Mouse (Mus musculus) frontal cortex, postnatal 10 days (tissue): ENCODE results near the gene Dhrs7.
"Not testable (repeated sequence)": the region's sequence is repeated elsewhere in the genome, so short reads cannot be mapped to it uniquely, and the experiment has no call there.

ENCODE experiments used
- DNase-seq, 2 experiments: peaks; one replicate each; pipeline ENCODE4 v3.0.0; 2022; ENCODE audit warnings: low spot score in 2 of 2, mixed read lengths in 1 of 2

Gene Dhrs7

DNA sequence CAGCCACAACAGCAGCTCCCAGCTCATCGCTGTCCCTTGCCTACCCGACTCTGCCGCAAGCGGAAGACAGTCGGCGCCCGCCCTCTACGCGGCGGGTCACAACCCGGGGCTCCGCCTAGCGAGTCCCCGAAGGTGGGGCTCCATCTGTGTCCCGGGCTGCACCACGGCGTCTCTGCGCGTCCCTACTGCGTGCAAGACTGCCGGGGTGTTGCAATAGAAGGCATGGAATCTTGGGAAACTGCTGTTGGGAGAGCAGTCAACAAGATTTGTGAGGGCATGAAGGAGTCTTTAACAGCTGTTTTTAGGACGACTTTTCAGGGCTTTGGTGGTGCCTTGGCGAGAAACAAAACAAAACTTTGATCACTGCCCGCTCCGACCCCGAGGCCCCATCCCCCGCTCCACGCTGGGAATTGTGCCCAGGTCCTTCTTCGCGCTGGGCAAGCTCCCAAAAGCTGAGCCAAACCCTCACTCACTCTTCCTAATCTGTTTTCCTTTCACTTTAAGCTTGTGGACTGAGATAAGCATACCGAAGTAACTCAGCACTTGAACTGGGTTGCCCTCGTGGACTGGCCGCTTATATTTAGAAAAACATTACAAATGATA, at the start of gene Dhrs7:
Gene Dhrs7, minus strand, starts transcription at position 175 of the 603 bp plus-strand sequence.
- peak; percentile 65 to 78 for DNase-seq

DNA sequence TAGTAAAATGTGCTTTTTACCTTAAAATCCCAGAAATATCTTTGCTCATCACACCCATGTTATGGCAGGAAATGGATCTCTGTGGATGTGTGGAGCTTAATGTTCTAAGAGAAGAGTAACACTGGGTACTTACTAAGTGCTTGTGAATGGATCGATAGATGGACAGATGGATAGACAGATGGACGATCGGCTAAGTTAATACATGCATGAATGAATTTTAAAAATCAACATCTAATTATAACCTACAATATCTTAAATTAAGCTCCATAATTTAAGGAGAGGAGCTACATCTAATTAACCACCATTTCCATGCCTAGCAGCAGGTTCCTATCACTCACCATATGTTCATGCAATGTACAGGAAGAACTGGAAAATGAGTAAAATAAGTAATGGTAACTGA, 45.3 kb upstream of the Dhrs7 start:
- DNase-seq, result no peak

DNA sequence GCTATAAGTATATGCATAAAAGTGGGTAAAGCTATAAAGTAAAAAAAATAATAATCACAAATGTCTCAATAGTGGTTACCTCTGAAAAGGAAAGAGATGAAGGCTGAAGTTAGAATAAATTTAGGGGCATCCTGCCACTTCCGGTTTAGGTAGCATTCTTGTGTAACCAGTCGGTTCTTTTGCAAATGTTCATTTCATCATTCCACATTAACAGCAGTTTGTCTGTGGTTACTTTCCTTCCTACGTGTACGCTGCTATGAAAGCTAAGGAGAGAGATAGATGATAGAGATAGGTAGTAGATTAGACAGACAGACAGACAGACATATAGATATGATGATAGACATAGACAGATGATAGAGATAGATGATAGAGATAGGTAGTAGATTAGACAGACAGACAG, 39.4 kb upstream of the Dhrs7 start:
- no peak for DNase-seq

DNA sequence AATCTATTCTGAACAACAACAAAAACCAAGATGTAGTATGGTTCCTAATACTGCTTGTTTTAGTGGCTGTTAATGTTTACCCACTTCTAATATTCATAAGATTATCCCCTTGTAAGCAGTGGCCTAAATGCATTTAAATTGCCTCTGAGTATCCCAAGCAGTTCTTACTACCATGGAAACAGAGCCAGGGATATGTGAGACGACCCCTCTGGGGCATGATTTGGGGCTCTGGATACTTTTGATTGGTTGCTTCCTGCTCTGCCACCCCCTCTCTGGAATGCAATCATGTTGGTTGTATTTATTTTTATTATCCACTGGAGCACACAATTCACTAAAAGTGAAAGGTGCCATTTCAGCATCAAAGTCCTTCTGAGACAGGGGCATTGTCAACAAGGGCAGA, 35.3 kb upstream of the Dhrs7 start:
- no peak for DNase-seq

DNA sequence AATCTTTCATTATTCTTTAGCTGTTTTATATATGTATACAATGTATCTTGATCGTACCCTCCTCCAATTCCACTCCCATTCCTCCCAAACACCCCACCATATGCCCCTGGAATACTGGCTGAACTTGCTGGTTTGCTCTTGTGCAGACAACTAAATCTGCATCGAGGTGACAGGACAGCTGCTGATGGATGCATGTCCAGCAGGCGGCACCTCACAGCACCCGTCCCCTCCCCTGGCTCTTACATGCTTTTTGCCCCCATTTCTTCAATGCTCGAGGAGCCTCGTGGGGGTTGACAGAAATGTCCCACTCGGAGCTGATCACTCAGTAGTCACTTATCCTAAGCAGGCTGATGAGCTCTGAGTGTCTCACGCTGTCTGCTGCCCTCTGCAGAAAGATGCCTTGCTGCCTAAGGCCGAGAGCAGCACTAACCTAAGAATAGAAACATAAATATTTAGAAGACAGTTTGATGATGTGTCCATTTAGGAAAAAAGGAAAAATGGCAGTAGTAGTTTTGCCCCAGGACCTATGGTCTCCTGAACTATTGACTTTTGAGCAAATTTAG, 30.3 kb upstream of the Dhrs7 start:
- DNase-seq, result no peak

DNA sequence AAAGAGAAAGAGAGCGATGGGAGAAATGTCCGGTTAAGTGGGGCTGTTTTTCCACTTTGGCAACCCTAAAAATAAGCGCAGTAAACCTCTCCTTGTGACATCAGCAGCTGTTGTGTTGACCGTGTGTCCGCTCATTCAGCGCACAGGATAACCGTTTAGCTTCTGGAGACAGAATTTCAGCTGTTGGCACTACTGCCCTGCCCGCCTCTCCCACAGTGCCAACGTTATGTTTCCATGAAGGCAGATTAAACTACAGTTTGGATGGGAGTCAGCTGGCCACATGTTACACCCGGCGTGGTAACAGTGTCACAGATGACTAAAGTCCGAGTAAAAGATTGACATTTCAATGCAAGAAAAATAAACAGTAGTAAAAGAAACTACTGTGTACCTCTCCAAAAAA, 29.7 kb upstream of the Dhrs7 start:
- DNase-seq, result no peak

DNA sequence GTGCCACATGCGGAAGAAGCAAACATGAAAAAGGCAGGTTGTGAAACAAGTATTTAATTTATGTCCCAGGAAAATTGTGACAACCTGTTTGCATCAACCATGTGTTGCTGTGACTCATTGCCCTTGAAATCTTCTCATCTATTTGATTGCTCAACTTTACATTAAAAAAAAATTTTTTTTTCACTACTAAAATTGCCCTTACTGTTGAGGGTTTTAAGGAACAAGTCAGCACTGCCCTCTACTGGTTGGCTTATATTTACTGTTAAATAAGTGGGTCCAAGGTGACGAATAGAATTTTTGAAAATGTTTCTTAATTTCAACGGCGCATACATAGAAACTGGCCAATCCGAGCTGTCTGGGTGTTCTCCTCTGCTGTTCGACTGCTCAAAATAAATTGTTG, 29.2 kb upstream of the Dhrs7 start:
- no peak for DNase-seq

DNA sequence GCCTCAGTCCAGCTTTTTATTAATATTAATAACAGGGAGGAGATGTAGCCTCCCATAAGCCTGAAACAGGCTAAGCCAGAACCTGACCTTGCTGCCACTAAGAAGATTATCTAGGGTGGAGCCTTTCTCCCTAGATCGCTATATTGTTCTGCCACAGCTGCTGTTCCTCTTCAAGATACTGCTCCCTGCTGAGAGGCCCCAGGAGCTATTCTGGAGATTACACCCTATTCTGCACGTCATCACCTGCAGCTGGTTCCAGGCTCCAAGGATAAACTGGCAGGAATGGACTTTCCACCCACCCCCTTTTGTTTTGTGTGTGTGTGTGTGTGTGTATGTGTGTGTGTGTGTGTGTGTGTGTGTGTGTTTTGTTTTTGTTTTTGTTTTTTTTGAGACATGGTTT, 23.6 kb upstream of the Dhrs7 start:
- DNase-seq, result not testable (repeated sequence)

DNA sequence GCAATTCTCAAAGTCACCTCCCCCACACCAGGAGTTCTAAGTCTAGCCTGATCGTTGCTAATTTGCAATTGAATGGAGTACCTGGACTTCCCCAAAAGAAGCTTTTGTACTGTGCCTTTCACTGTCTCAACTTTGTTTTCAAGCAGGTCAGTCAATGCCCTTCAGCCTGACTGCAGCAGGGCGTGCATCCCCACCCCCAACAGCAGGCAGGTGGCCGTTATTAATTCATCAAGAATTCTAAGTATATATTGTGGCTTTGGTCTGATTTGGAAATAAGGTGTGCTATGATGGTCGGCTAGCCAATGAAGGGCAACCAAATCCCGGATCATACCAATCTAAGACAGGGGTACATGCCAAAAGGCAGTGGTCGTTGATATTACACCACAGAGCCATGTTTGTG, 23.0 kb upstream of the Dhrs7 start:
- DNase-seq, result not testable (repeated sequence)

DNA sequence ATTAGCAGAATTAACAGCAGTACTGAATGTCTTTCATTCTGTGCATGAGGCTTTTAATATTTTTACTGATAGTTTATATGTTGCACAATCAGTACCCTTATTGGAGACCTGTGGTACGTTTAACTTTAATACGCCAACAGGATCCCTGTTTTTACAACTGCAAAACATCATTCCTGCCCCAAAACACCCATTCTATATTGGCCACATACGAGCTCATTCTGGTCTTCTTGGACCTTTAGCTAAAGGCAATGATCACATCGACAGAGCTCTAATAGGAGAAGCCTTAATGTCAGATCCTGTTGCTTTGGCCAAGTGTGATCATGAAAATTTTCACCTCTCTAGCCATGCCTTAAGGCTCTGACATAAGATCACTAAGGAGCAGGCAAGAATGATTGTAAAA, 21.9 kb upstream of the Dhrs7 start:
- DNase-seq, result not testable (repeated sequence)

DNA sequence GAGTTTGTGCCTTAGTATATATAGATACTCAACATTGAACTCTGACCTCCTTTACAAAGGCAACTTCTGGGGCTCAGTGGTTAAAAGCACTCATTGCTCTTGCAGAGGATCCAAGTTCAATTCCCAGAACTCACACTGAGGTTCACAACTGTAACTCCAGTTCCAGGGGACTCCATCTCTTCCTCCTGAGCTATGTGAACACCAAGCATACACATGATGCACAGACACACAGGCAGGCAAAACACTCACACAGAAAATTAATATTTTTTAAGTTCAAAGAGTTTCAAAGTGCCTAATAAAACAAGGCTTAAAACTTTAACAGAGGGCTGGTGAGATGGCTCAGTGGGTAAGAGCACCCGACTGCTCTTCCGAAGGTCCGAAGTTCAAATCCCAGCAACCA, 18.9 kb upstream of the Dhrs7 start:
- DNase-seq, result no peak

DNA sequence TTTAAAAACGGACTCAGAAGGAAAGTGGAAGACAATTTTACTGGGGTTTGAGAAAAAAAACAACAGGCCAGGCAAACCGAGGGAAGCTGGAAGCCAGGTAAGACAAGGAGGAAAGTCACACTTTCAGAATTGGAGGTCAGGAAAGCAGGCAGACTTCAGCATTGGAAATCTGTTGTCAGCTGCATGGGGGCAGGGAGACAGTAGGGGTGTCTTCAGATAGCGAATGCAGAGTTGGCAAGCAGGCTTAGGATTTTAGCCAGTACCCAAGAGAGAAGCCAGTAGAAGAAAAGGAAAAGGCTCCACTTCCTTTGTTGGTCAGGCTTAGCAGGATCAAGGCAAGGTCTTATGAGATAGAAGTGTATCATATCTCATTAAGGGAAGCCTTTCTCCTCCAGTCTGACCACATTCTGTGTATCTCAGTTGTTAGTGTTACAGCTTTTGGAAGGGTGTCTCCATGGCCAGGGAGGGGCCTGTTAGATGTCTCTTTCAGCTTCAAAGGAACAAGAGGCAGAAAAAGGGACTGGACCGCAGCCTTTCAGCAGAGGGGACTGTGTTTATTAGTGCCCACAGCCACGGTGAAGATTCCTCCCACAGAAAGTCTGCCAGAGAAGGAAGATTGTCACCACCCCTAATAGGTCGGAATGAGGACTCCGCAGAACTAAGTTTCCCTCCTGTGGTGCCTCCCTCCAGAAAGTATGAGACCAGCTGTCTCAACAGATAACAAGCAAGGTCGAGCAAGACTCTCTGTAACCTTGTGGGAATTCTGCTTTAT, 18.0 kb upstream of the Dhrs7 start:
- DNase-seq, result no peak

DNA sequence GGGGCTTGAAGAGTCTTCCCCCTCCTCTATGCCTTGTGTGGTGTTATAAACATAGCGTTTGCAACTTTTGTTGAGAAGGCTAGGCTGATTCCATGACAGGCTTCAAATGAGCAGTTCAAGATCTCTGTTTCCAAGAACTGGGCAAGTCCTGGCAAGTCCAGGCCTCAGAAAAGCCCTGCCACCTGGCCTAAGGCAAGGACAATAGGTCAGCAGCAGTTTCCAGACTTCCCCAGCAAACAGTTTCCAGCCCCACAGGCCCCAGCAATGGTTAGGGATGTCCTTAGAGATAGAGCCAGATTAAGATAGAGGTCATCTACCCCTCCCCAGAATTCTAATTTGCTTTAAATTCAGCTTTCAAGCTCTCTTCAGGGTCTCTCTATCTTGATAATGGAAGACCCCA, 17.2 kb upstream of the Dhrs7 start:
- no peak for DNase-seq

DNA sequence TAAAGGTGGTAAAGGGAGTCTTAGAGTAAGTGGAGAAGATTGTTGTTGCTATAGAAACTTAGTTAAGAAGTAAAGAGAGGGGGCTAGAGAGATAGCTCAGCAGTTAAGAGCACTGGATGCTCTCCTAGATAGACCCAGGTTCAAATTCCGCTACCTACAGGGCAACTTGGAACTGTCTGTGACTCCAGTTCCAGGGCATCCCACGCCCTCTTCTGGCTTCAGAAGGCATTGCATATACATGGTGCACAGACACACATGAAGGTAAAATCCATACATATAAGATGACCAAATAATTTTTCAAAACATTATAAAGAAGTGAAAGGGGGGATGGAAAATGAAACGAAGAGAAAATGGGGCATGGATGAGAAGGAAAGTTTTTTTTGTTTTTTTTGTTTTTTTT, 14.9 kb upstream of the Dhrs7 start:
- no peak for DNase-seq

DNA sequence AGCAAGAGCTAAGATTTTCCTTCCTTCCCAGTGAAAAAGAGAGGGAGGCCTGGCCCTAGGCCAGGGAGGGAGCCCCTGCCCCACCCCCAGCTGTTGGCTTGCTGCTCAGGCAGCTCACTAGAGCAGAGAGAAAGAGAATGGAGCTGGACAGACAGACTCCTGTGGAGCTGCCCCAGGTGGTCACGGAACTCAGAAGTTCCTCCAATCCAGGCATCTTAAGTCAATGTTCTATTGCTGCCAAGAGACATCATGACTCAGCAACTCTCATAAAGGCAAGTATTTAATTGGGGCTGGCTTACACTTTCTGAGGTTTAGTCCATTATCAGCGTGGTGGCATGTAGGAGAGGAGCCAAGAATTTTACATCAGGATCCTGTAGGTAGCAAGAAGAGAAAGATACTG, 10.1 kb upstream of the Dhrs7 start:
- DNase-seq, result no peak

DNA sequence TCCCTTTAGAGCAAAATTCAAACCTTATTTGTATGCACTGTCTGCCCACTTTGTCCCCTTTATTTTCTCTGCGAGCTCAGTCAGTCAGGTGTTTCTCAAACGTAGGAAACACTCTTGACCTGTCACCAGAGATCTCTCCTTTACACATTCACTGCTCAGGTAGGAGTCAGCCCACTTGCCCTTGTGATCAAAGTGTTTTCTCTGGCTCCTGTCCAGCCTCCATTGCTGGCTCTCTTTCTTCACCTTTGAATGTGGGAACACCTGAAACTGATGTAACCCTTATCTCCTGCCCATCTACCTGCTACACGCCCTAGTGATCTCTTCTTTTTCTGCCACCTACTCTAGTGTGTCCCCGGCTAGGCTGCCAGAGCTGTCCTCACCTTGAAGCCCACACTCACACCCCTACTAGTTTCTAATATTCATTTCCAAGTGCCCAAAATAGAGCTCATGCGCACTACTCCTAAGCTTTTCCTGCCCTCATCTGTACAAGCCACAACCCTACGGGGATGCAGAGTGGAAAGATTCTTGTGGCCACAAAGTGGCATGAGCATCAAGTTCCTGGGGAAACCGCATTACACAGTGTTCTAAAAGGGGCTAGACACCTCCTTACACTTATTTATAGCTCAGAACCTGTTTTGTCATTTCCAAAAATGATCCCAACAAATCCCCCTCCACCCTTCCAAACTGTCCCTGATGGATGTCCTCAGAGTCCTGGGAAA, 9.5 kb upstream of the Dhrs7 start:
- DNase-seq, result no peak

DNA sequence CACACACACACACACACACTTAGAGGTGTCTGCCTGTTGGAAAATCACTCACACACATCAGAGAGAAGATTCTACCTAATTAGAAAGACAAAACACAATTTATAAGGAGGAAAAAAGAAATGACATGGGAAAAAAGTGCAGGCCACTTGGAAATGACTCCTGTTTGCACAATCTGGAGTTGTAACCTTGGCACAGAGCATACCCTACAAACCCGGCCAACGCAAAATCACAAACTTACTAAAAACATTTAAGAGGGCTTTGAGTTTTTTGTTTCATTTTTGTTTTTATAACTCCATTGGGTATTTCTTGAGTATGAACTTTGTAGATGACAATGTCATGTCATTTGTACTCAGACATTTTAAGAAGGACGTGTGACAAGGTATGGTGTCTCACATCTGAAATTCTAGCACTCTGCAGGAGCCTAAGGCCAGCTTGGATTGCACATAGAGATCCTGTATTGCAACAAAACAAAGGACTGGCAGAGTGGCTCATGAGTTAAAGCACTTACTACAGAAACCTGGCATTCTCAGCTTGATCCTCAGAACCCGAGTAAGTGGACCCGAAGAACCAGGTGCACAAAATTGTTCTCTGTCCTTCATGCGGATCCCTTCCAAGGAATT, 6.9 kb upstream of the Dhrs7 start:
- DNase-seq, result no peak

DNA sequence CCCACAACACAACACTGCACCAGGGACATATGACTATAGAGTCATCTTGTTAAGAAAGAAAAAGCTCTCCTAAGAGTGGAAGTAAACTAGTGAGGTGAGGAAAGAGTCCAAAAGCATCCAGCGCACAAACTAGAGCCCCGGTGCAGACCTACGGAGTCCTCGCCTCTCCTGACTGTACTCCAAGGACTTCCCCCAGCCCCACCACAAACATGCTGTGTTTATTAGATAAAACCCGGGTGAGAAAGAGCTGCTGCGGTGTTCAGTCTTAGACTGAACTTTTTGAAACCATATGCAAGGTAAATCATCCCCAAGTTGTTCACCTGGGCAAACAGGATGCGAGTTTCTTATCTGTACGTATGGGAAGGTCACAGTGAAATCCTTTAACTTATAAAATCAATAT, 6.2 kb upstream of the Dhrs7 start:
- DNase-seq, result no peak

DNA sequence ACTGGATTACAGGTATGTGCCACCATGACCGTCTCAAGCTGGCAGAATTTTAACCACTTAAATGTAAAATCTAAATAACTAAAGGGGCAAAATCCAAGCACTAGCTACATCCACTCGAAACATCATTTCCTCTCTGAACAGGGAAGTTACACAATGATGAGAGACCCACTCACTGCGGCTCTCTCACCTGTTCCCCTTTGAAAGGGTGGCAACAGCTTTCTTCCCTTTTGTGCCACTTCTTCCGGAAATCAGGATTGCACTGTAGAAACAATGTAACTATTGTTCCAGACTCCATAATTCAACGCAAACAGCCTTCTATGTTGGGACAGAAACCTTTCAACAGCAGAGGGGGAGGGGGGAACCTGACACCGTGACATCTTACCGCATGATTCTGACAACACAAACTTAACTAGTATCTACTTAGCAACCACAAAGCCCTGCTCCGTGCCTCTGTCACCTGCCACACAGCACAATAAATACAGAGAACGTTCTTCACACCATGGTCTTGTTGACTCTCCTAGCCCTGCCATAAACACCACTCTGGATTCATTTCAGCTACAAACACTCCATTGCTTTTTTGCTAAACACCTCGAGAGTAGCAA, 3.3 kb upstream of the Dhrs7 start:
- no peak for DNase-seq

DNA sequence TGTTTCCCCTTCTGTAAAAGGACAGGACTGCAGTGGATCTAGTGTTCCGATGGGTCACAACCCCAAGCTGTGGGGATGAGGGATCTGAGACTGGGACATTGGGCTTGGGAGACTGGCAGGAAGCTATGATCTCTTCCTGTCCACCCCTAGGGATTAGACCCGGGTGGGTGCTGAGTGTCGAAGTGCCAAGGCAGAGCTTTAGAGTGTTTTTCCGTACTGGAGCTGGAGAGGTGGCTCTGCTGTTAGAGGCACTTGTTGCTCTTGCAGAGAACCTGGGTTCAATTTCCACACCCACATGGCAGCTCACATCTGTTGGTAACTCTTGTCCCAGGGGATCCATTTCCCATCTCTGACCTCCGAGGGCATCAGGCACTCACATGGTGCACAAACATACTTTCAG, 1.3 kb upstream of the Dhrs7 start:
- no peak for DNase-seq

DNA sequence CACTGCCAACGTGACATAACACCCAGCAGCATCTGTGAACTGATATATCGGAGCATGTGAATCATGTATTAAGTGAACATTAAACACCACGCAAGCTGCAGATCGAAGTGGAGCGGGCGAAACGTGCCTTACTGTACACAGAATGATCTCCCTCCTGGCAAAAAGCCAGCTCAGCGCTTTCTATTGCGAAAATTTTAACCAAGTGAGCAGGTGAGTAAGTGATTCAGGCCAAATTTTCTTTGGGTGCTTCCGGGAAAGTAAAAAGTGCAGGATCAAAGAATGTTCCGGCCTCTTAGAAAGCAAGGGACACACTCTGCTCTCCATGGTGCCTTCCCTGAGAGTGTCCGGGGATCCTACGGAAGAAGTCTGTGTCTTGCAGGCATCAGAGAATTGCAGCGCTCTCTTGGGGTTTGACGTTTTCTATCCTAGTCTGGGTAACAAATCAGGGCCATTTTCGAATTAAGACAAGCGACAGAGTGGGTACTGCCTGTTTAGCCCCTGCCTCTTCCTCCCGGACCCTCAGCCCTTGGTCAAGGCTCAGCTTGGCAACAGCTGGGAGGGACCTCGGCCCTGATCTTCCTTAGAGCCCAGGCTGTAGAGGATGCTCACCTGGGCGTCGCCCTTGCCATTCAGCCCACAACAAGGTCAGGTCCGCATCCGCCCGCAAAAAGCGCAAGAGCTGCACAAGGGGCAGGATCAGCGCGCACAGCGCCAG, 532 bp downstream of the Dhrs7 start:
- DNase-seq, result peak in 1 of 2 experiments; percentile 18
